Mouse (Mus musculus) forebrain, embryonic 12.5 days (tissue): ENCODE measurements around the gene D3Ertd254e. TPM values are rescaled to one million over a fixed set of nuclear protein-coding genes. Genes with fewer than 3 reads are reported as not detected.

Experiments
- ATAC-seq: fragments of 200-750 bp; cut with Nextera tagmentation; 2 replicates; pipeline ENCODE4 v1.8.0; 2017; ENCODE audit warnings: moderate TSS enrichment; ENCODE audit not compliant: low FRiP score
- H3K27ac ChIP-seq: fragments of 300-500 bp; sonication (generic); 2 replicates; pipeline ENCODE4 v1.5.1; 2016; ENCODE audit warnings: mild to moderate bottlenecking
- H3K27me3 ChIP-seq: fragments of 300-500 bp; sonication (generic); 2 replicates; pipeline ENCODE4 v1.6.1; 2016; ENCODE audit warnings: mild to moderate bottlenecking
- H3K36me3 ChIP-seq: fragments of 300-500 bp; sonication (generic); replicated peaks from 2 replicates; pipeline ENCODE4 v1.6.1; 2016; ENCODE audit warnings: mild to moderate bottlenecking
- H3K4me1 ChIP-seq: fragments of 300-500 bp; sonication (generic); 2 replicates; pipeline ENCODE4 v1.6.1; 2016
- H3K4me2 ChIP-seq: fragments of 300-500 bp; sonication (generic); 2 replicates; pipeline ENCODE4 v1.6.1; 2016; ENCODE audit warnings: mild to moderate bottlenecking, moderate library complexity
- H3K4me3 ChIP-seq: fragments of 300-500 bp; sonication (generic); replicated peaks from 2 replicates; pipeline ENCODE4 v1.5.1; 2016; ENCODE audit warnings: mild to moderate bottlenecking
- H3K9ac ChIP-seq: fragments of 300-500 bp; sonication (generic); 2 replicates; pipeline ENCODE4 v1.6.1; 2016; ENCODE audit warnings: mild to moderate bottlenecking
- H3K9me3 ChIP-seq: fragments of 300-500 bp; sonication (generic); 2 replicates; pipeline ENCODE4 v1.6.1; 2016
- WGBS: fragments of 180-500 bp; shearing (Covaris S2); methylation state at CpG from one replicate; pipeline ENCODE4 v1.1.7; 2016; 5-methylcytosine and 5-hydroxymethylcytosine counted together
- polyA plus RNA-seq: library from polyadenylated mRNA; unstranded; fragments of >200 nt; fragmentation: Nextera tagmentation; extraction: Ambion mirVana; gene quantifications from 2 replicates; pipeline ENCODE4 v1.2.1, GENCODE M21; 2016

The D3Ertd254e gene
- polyA plus RNA-seq, 1 experiment from 2014 or later = 11.4 TPM

- Histone ChIP-seq H3K36me3 (no peaks in the 10 kb centered on the region), H3K9me3 (no peaks in the 10 kb centered on the region), H3K27ac (no peak overlapping the region), H3K27me3 (no peaks in the 10 kb centered on the region), H3K4me2 (no peak overlapping the region), H3K4me1 (no peaks in the 10 kb centered on the region), H3K4me3 (no peak overlapping the region), H3K9ac (no peak overlapping the region)
- no peak for ATAC-seq
- 90% methylated on average over 2 of the region's 2 CpGs for WGBS
Observed at GRCm38 (mm10) chr3:36173761-36174160, 22.9 kb downstream of the D3Ertd254e start.

DNA sequence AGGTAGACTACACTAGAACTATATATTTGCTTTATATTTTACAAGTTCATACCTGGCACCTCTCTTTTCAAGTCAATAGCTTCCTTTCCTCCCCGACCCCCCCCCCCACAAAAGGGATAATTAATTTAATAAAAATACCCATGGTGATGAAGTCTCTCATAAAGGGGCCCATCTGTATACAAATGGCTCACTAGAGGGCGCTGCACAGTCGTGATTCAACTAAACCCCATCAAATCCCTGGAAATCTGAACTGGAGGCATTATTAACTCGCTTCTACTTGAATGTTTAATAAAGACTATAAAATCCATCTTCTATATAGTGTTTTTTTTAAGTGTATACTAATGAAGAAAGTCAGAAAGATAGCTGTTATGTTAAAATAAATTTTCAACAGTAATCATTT, 30.7 kb downstream of the D3Ertd254e start:
- ATAC-seq = no peak
- no peaks in the 10 kb centered on the region for H3K9me3 ChIP-seq
- no peaks in the 10 kb centered on the region for H3K4me1 ChIP-seq
- no peak overlapping the region for H3K4me3 ChIP-seq
- no peaks in the 10 kb centered on the region for H3K36me3 ChIP-seq
- H3K4me2 ChIP-seq = no peak overlapping the region
- 15% methylated on average over 4 of the region's 4 CpGs for WGBS
- no peaks in the 10 kb centered on the region for H3K27me3 ChIP-seq
- no peak overlapping the region for H3K27ac ChIP-seq
- H3K9ac ChIP-seq = no peak overlapping the region

GRCm38 (mm10) chr3:36186510-36186909, 35.7 kb downstream of the D3Ertd254e start:
- no peak for ATAC-seq
- Histone ChIP-seq H3K4me1 (no peaks in the 10 kb centered on the region), H3K27me3 (no peaks in the 10 kb centered on the region), H3K36me3 (no peaks in the 10 kb centered on the region), H3K4me3 (no peak overlapping the region), H3K9ac (no peak overlapping the region), H3K9me3 (no peaks in the 10 kb centered on the region), H3K27ac (no peak overlapping the region), H3K4me2 (no peak overlapping the region)
- 82% methylated on average over 4 of the region's 4 CpGs for WGBS

- Histone ChIP-seq H3K4me3 (no peak overlapping the region), H3K4me2 (no peak overlapping the region), H3K27ac (no peak overlapping the region), H3K9ac (no peak overlapping the region), H3K4me1 (no peaks in the 10 kb centered on the region), H3K27me3 (no peaks in the 10 kb centered on the region), H3K9me3 (no peaks in the 10 kb centered on the region), H3K36me3 (no peaks in the 10 kb centered on the region)
- WGBS = 92% methylated on average over 8 of the region's 8 CpGs
- no peak for ATAC-seq
Observed at GRCm38 (mm10) chr3:36189243-36189642, 38.4 kb downstream of the D3Ertd254e start.

- 72% methylated on average over 5 of the region's 5 CpGs for WGBS
- Histone ChIP-seq H3K9me3 (no peaks in the 10 kb centered on the region), H3K9ac (no peak overlapping the region), H3K36me3 (no peaks in the 10 kb centered on the region), H3K4me1 (no peaks in the 10 kb centered on the region), H3K27me3 (no peaks in the 10 kb centered on the region), H3K4me3 (no peak overlapping the region), H3K27ac (no peak overlapping the region), H3K4me2 (no peak overlapping the region)
- ATAC-seq = no peak
Observed at GRCm38 (mm10) chr3:36201098-36201497, 50.3 kb downstream of the D3Ertd254e start.

DNA sequence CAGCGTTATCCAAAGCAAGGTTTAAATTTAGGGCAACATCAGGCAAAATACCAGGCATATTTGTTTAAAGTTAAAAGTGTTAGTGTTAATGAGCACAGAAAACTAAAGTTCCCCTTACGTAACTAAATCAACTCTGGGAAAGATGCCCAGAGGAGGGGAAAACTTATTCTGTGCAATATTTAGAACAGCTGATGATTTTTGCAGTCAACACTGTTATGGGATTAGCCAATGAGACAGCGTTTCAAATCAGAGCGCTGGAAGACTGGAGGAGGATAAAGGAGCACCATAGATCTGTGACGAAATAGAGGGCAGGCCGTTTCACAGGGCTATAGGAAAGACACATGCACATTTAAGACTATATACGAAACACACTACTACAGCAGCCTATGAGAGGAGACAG, 52.1 kb downstream of the D3Ertd254e start:
- no peak for ATAC-seq
- H3K27me3 ChIP-seq = no peaks in the 10 kb centered on the region
- H3K4me1 ChIP-seq = no peaks in the 10 kb centered on the region
- H3K4me2 ChIP-seq = no peak overlapping the region
- no peak overlapping the region for H3K9ac ChIP-seq
- H3K36me3 ChIP-seq = no peaks in the 10 kb centered on the region
- H3K27ac ChIP-seq = no peak overlapping the region
- H3K4me3 ChIP-seq = no peak overlapping the region
- WGBS = 86% methylated on average over 7 of the region's 7 CpGs
- no peaks in the 10 kb centered on the region for H3K9me3 ChIP-seq

DNA sequence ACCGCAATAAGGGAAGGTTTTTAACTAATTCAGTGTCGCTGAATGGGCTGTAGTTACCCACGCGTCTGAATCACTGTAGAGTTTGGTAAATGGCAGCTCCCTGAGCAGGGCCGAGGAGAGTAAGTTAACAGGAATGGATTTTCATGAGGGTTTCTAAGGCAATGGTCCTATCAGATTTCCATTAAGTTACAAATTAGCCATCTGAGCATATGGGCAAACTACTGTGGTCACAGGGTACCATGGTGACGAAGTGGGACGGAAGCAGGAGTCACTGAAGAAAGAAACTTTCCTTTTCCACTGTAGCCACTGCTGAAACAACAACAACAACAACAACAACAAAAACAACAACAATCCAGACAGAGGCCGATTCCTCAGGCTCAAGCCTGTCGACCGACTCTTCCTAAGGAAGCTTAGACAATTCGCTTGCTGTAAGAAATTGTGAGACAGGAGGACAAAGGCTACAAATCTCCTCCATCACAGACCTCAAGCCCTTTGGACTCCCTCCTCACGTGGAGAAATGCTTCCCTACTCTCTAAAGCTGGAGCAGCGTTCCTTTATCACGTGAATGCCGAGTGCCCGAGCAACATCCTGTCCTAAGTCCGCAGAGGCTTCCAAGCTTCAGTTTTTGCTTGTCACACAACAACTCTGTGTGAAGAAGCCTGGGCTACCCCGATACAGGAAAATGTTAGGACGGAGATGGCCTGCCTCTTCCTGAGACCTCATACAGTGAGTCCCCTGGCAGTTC, 56.9 kb downstream of the D3Ertd254e start:
- Histone ChIP-seq H3K27me3 (no peaks in the 10 kb centered on the region), H3K9ac (no peak overlapping the region), H3K9me3 (no peaks in the 10 kb centered on the region), H3K36me3 (no peaks in the 10 kb centered on the region), H3K4me1 (no peaks in the 10 kb centered on the region), H3K4me3 (no peak overlapping the region), H3K27ac (no peak overlapping the region), H3K4me2 (no peak overlapping the region)
- ATAC-seq = no peak
- WGBS = 71% methylated on average over 19 of the region's 19 CpGs

DNA sequence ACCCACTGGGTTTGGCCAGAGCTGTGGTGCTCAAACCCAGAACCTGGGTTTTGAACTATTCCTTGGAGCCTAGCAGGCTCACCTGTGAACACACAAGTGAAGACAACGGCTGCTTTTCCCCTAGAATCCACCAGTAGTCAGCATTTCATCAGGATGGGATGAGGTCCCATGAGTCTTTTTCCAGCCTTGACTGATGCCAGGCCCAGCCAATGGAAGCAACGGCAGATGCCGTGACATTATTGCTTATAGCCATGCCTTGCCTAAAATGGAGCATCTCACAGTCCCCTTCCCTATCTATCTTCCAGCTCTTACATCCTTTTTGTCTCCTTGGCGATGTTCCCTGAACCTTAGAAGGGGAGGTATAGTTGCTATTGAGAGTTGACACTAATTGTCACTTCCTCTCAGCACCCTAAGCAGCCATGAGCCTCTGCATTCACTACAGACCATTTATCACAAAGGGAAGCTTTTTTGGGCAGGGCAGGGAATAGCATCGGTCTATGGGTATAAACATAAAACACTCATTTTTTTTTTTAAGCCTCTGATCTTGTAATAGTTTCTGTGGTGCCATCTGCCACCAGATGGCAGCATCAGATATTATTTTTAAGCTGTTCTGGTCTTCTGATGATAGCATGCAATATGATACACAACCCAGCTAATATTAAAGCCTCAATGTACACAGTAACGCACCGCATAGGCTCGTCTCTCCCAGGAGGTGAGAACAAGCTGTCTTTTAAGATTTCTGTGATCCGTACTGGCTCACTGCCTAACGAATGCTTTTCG, 59.1 kb downstream of the D3Ertd254e start:
- H3K27me3 ChIP-seq = no peaks in the 10 kb centered on the region
- WGBS = 65% methylated on average over 11 of the region's 11 CpGs
- ATAC-seq = peak; percentile 46; the same call in 1 of the 2 replicates
- no peaks in the 10 kb centered on the region for H3K9me3 ChIP-seq
- no peaks in the 10 kb centered on the region for H3K36me3 ChIP-seq
- no peak overlapping the region for H3K4me3 ChIP-seq
- H3K4me1 ChIP-seq = no peaks in the 10 kb centered on the region
- no peak overlapping the region for H3K4me2 ChIP-seq
- H3K27ac ChIP-seq = no peak overlapping the region
- no peak overlapping the region for H3K9ac ChIP-seq

DNA sequence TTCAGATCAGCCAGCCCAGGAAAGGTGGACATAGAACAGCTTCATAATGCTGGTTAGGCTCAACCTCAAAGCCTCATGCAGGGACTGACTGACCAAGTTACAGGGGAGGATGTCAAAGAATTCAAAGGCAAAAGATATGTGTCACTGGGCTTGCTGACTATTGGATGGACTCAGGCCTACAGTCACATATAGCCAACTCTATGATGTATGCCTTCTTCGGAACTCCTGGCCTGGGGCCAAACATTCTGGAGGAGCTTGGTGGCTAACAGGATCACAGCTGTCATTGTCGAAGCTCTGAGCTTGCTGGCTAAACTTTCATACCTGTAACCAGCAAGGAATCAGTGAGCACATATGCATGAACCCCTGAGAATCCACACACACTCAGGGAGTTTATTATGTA, 60.1 kb downstream of the D3Ertd254e start:
- H3K27ac ChIP-seq = no peak overlapping the region
- no peaks in the 10 kb centered on the region for H3K27me3 ChIP-seq
- H3K4me1 ChIP-seq = no peaks in the 10 kb centered on the region
- 72% methylated on average over 2 of the region's 2 CpGs for WGBS
- H3K4me3 ChIP-seq = no peak overlapping the region
- no peaks in the 10 kb centered on the region for H3K9me3 ChIP-seq
- H3K9ac ChIP-seq = no peak overlapping the region
- no peaks in the 10 kb centered on the region for H3K36me3 ChIP-seq
- no peak overlapping the region for H3K4me2 ChIP-seq
- no peak for ATAC-seq

- no peak overlapping the region for H3K9ac ChIP-seq
- no peak overlapping the region for H3K4me3 ChIP-seq
- no peak overlapping the region for H3K27ac ChIP-seq
- no peaks in the 10 kb centered on the region for H3K27me3 ChIP-seq
- H3K4me1 ChIP-seq = no peaks in the 10 kb centered on the region
- ATAC-seq = no peak
- no peaks in the 10 kb centered on the region for H3K36me3 ChIP-seq
- H3K9me3 ChIP-seq = no peaks in the 10 kb centered on the region
- 87% methylated on average over 4 of the region's 4 CpGs for WGBS
- no peak overlapping the region for H3K4me2 ChIP-seq
Observed at GRCm38 (mm10) chr3:36212758-36213157, 61.9 kb downstream of the D3Ertd254e start.
